Mouse (Mus musculus): ENCODE measurements around the gene Tmbim7.

GRCm38 (mm10) chr5:3607114-3607513 lies 43.9 kb upstream of the Tmbim7 start:
- no peak for TF ChIP-seq EP300 (IDR thresholded peaks at IDR 0.05; ENCODE audit: insufficient read depth, low read depth, low read length)
- no peak for TF ChIP-seq CTCF (IDR thresholded peaks at IDR 0.05; ENCODE audit: low read depth, low read length)
- TF ChIP-seq POLR2A (IDR thresholded peaks at IDR 0.05; ENCODE audit: insufficient read depth, low read length) = no peak
